Mouse (Mus musculus) right cerebral cortex, postnatal 10 days (tissue): ENCODE results near the gene Snx5.

Experiments used
- DNase-seq, 2 experiments: peaks; one replicate each; pipeline ENCODE4 v3.0.0; 2021; ENCODE audit warnings: low spot score in 2 of 2

Gene Snx5

DNA sequence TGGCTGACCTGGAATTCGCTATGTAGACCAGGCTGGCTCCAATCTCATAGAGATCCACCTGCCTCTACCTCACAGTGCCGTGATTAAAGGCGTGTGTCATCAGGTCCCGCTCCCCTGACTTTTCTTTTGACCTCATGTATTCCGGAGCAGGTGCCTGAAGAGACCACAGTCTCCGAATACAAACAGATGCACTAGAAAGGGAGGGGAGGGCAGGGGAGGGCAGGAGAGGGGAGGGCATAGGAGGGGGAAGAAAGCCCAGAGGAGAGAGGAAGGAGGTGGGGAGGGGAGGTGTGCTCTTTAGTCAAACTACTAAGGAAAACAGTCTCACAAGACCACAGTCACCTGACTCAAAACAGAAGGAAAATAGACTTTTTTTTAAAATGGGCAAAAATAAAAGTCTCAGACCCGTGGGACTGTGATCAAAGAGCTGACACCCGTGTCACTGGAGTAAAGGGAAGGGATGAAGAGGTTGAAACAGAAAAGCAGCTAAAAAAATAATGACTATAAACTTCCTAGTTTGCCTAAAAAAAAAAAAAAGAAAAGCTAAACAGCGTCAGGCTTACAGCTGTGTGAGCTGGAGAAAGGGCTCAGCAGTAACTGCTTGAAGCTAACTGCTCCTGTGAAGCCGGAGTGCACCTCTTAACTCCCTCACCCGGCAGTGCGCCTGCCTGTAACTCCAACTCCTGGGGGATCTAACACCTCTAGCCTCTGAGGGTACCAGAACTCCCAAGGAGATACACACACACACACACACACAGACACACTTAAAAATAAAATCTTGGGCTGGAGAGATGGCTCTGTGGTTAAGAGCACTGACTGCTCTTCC, 42.0 kb downstream of the Snx5 start:
- no peak for DNase-seq

DNA sequence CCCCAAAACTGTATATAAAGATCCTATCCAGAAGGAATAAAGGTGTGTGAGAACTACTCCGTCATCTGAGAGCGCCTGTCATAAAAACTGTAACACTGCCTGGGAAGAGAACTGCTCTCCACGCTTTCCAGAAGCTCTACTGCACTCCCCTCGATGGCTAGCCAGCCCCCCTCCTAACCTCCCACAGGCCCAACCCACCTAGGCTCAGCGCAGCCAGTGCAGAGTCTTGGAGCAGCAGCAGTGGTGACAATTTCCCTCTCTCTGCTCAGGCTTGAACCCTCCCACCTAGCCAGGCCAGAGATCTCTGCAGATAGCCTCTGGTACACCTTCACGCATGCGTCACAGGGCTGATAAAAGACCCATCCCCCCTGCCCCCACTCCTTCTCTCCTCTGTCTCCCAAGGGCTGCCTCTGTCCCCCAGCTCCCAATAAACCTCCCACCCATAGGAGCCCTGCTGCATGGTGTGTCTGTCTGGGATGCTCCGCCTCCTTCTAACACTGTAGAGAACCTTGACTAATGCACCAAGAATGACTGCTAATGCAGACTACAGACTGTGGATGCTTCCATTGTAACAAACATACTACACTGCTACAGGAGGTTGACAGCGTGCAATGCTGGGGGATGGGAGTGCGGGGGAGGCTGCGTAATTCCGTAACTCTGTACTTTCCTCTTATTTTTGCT, 43.7 kb downstream of the Snx5 start:
- no peak for DNase-seq

DNA sequence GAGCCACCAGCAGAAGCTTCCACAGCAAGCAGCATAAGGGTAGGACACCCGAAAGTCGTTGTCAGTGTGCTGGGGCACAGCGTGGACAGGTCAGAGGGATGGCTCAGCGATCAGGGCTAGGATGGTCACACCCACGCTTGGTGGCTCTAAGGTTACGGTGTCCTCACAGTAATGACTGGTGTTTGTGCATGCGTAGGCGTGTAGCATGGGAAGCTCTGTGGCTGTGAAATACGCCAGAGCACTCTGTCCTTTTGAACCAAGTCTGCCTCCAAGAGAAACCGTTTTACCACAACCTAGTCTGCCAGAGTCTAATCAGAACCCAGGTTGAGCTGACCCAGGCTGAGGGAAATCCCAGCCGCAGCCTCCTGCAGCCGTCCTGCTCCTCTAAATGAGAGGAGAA, 46.4 kb downstream of the Snx5 start:
- DNase-seq = no peak

DNA sequence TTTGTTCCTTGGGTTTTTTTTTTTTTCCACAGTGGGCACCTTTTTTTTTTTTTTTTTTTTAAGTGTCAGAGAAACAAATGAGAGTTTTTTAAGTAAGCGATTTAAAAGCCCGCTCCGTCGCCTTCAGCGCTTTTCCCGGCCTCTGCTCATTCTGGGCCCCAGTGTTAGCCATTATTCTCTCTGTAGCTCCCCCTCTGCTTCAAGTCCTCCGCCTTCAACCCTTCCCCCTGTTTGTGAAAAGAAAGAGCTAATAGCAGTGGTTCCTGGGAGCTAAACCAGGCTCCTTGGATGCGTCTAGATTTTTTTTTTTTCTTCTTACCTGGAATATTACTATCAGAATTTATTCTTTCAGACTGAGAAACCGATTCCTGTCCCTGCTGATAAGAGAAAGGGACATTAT, 55.1 kb downstream of the Snx5 start:
- DNase-seq = no peak

DNA sequence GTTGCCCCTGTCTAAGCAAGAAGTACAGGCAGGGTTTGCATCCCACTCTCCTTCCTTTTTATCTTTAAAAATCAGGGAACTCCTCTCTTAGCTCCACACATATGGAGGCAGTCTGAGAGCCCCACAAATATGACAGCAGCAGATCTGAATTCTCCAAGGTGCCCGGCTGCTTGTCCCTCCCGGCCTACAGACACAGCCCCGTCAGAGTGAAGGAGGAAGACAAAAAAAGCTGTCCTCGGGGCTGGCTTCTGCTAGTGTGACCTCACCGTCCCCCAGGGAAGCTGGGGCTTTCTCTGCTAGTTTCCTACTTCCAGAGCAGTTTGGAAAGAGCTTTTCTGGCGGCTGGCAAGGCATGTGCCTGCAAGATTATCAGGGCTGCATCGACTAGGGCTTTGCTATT, 55.5 kb downstream of the Snx5 start:
- peak; percentile 40 to 50 for DNase-seq

DNA sequence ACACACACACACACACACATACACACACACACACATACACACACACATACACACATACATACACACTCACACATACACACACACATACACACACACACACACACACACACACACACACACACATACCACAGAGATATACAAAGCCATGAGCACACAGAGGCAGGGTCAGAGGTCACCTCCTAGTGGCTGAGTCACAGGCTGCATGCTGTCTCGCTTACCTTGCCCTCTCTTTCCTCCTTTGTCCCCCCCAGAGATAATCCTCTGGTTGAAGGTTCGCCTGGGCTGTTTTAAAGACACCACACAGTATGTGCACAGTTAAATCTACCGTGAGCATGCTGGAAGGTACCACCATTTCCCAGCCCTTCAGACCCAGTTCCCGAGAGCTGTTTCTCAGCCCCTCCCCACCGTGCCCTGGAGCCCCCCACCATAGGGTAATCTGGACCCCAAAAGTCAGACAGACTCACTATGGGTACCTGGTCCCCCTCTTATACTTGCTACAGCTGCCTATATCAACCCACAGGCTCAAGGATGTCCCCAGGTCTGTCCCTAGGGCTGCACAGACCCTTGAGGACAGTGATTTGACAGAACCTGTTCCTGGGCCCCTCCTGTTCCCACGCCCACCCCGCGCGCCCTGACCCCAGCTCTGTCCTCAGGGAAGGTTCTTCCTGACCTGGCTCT, 56.1 kb downstream of the Snx5 start:
- DNase-seq = no peak

DNA sequence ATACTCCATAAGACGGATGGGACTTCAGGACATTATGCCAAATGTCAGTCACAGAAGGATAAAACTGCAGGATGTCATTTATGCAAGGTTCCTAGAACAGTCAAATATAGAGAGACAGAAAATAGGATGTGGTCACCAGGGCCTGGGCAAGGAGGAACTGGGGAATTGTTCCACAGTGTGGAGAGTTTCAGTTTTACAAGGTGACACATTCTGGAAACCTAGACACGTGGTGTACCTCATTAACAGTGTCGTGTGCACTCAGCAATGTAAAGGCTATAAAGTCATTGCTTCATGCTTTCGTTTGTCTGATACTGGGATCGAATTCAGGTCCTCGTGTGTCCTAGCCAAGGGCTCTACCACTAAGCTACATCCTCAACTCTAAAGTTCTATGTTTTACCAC, 56.9 kb downstream of the Snx5 start:
- DNase-seq = no peak

DNA sequence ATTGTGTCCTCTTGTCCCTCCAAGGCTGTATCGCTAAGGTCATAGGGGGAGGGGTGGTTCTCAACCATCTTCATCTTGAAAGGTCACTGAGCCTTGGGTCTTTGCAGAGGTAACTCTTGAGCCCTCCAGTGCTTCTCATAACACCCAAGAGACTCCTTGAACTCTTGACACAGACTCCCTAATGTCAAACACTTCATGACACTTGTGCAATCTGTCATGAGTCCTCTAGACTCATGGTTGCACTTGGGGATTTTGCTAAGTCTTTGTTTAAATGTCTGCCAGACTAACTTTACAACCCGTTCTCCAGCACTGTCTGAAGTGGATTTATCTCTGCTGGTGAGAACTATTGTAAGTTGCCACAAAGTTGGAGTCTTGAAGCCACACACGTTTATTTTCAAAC, 61.3 kb downstream of the Snx5 start:
- DNase-seq = no peak

DNA sequence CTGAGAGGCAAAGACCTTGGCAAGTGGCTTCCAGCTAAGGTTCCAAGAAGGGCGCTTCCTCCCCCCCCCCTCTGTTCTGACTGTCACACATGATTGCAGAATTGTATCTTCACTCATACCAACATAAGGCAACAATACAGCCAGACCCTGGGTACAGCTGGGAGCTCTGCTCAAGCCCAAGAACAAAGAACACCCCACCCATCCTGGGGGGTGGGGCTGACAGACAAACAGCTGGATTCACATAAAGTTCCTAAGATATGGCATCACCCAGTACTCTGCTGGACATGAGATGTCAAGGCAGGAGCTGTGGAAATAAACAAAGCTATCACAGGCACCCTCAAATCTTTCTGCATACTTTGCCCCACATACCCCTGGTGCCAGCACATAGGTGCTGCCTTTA, 63.3 kb downstream of the Snx5 start:
- DNase-seq = no peak

DNA sequence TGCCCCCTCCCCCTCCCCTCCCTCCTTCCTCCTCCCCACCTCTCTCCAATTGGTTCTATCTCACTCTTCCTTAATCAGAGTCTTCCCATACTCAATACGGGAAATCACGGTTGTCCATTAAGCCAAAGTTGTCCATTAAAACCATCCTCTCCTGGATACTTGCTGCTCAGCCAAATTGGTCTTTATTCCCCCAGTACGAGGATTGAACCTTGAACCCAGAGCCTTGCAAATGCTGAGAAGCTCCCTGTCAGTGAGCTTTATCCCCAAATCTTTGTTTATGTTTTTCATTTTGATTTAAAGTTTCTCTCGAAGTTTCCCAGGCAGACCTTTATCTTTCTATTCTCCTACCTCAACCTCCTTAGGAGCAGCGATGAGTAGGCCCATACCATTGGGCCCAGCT, 67.7 kb downstream of the Snx5 start:
- no peak for DNase-seq

DNA sequence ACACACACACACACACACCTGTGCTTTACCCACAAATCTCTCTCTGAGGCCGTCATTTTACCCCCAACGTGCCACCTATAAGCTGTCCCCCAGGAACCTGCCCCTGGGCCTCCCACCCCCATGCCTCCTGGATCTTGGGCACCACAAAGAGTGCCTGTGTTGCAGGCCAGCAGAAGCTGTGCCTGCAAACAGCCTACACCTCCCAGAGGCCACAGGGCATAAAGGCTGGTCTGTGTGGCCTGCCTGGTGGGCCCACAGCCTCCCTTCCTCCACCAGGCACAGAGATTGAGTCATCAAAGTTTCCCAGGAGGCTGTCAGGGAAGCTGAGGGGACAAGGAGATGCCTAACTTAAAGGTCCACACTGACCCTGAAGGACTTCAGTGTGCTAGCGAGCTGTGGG, 68.1 kb downstream of the Snx5 start:
- no peak for DNase-seq

DNA sequence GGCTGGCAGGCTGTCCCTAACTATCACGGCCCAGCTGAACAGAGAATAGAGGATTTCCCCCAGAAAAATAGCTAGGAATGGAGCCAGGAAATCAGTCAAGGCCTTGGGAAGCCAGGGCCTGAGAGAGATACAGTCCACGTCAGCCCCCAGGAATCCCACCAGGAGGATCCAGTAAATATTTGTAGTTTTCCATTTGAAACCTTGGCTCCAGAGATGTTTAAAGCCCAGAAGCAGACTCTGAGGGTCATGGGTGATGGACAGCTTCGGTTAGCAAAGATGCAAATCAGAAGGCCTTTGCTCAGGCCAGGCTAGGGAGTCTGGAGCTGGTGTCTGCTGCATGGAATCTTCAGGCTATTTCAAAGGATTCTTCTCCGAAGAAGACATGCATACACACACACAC, 68.6 kb downstream of the Snx5 start:
- no peak for DNase-seq
